Mouse (Mus musculus) layer of hippocampus, adult 8-10 months (tissue): ENCODE results near the gene Ano6. TPM values are rescaled to one million over a fixed set of nuclear protein-coding genes. Genes with fewer than 3 reads are reported as not detected.

ENCODE experiments used
- DNase-seq, 2 experiments: peaks; one replicate each; pipeline ENCODE4 v3.0.0; 2022; ENCODE audit warnings: low spot score in 2 of 2
- total RNA-seq, 4 experiments: library from RNA; stranded (reverse); gene quantifications; 2 replicates each; pipeline ENCODE4 v1.2.4; 2022

Gene Ano6
- total RNA-seq, 4 experiments from 2014 or later, result 27.0 to 34.1 (median 29.7) TPM

DNA sequence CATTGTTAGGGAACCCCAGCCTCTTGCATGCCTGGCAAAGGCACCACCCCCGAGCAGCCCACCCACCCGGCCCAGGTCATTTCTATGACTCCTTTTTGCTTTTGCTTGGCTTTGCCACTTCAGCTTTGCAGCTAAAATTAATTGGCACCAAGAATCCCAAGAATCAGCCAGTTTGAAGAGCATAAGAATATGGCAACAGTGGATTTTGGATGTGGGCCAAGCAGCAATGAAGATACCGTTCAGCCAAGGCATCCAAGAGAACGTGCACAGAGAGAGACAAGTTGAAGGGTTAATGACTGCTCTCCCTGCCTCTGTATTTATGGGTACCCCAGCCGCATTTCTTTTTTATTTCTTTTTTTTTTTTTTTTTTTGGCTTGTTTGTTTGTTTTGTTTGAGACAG lies 5.4 kb downstream of the Ano6 start:
- no peak for DNase-seq

DNA sequence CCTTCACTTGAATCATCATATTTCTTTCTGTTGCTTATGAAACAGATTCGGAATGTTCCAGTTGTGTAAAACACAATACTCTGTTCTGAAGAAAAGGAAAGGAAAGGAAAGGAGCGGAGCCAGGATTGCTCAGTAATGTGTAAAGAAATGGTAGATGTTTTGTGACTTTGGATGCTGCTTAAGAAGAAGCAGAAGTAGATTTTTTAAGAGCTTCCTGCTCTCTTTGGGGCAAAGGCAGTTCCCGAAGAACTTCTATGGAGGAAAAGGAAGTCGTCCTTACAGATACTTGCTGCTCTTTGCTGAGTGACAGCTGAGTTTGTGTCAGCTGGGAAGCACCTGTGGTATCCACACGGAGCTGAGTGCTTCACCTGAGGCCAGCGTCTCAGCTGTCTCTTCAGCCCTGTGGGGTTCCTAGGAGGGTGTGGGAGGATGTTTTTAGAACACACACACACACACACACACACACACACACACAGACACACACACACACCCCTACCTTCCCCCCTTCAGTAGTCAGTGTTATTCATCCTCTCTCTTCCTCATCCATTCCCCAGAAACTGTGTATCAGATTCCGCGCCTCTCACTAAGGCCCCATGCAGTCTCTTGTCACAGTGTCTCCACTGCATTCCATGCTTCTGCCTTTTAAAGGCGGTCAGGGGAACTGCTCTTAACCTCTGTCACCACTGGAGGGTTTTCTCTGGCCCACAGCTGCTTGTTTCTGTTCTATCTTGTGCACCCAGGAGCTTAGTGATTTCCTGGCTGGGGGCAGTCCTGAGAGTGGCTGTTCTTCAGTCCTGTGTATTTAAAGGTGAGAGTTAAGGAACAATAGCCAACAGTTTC lies 6.7 kb downstream of the Ano6 start:
- DNase-seq, result no peak

DNA sequence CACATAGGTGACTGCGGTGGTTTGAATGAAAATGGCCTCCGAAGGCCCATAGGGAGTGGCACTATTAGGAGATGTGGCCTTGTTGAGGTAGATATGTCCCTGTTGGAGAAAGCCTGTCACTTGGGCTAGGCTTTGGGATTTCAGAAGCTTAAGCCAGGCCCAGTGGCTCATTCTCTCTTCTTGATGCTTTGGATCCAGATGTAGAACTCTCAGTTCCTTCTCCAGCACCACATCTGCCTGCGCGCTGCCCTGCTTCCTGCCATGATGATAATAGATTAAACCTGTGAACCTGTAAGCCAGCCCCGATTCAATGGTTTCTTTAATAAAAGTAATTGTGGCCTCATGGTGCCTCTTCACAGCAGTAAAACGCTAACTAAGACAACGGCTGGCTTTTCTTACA lies 7.6 kb downstream of the Ano6 start:
- no peak for DNase-seq

DNA sequence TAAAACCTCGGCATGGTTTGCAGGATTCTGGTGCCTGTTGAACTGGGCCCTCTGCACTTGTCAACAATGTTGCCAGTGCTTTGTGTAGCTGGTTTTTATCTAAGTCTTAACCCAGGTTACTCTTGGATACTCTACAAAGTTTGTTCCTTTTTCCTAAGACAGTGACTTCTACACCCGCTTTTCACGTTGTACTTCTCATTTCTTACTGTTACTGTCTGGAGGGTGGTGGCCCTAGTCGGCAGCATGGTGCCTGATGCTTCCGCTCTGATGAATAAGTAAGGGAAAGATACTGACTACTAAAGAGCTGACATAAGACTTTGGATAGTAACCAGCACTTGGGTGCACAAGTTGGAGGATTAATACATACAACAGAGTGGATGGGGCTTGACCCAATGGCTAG lies 9.0 kb downstream of the Ano6 start:
- no peak for DNase-seq

DNA sequence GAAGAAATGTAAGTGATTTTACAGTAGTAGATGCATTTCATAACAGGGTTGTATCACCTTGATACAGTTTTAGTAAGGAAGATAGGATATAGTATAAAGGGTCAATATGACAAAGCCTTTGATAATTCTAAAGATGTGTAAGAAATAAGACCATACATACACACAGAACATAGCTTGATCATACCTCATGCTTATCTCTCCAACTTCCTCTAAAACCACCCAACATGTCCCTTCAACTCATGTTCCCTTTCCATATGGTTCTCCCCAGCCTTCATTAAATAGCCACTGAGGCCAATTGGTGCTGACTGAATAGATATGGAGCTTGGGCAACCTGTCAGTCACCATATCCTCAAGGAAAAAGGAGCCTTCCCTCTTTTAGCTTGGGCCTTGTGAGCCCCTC lies 9.4 kb downstream of the Ano6 start:
- DNase-seq, result no peak

DNA sequence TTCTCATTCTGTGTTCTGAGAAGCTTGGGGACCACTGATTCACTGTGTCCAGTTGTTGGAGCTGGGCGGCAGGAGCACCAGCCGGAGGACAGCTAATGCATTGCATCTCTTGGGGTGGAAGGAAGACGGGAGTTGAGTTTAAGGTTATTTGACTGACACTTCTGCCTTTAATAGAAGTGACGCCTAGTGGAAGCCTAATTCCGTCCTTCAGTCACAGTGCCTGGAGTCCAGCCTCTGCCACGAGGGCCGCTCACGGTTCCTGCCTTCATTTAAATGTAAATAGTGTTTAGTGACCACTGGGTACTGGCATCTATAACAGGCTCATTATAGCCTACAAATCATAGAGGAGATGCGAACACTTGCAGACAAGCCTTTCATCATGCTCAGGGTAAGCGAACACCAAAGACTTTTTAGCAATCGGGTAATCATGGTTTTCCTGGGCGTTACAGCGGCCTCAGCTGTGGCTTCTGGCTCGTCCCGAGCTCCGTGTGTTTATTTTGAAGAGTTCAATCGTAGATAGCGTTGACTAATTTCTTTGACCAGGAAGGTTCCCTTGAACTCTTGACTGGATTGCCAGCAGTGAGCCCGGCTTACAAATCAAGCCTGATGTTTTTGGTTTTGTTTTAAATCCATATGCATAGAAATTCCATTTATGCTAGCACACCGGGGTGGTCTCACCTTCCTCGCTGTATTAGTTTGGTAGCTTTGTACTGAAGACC lies 10.8 kb downstream of the Ano6 start:
- DNase-seq, result no peak

DNA sequence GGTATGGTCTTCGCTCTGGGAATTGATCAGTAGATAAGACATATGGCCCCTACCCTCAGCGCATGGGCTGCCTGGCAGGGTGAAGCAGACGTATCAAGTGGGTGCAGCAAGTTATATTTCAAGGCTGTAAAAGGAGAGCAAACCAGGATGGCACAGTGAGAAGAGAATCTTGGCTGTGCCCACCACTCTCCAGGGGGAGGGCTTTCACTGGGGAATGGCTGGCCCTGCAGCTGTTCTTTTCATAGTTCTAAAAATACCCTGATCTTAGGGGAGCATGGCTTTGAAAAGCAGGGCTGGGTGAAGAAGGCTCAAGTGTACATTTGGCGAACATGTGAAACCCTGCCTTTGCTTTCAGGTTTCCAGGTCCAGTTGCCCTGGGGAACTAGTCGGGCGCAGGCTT lies 11.5 kb downstream of the Ano6 start:
- DNase-seq, result no peak

DNA sequence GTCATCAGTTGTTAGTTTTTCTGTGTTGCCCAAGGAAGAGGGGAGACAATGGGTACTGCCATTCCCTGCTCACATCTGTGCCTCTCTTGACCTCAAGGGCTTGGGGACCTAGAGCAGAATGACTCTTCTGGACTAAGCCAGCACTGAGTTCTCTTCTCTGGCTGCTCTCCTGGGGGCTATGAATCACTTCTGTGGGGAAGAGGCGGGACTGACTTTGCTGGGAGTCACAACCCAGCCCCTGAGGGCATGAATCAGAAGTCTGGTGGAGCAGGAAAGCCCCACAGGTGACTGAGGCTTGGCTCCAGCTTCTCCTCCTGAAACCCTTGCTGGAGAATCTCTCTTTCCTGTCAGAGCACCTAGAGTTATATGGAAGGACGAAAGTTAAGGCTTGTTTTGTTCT lies 12.1 kb downstream of the Ano6 start:
- DNase-seq, result no peak

DNA sequence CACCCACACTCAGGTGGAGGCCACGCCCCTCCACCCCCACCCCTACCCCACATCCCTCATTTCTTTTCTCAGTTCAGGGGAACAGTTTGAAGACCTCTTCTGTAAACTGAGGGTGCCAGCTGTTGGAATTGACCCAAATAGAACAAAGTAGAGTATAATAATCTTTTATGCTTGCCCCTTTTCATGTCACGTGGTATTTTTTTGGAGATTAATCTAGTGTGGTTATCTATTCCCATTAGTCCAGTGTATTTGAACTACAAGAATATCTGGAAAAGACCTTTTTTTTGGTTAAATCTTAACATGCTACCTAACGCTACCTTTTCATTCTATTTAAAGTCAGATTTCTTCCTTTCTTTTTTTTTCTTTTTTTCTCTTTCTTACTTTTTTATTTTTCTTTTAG lies 12.8 kb downstream of the Ano6 start:
- no peak for DNase-seq

DNA sequence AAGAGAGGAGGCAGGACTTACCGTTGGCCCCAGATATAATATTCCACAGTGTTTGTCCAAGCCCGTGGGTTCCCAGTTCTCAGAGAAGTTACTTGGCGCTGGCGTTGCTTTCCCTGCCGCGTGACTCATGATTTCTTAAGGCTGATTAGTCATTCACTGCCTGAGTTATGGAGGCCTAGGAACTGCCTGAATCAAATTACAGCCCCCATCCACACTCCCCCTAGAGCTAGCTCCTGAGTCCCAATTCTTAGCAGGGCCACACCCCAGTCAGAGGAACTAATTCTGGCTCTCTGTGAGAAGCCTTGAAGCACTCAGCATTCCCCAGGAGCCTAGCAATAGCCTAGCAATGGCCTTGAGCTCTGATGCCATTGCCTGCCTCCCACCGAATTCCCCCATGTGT lies 13.6 kb downstream of the Ano6 start:
- peak; percentile 37 to 43 for DNase-seq

DNA sequence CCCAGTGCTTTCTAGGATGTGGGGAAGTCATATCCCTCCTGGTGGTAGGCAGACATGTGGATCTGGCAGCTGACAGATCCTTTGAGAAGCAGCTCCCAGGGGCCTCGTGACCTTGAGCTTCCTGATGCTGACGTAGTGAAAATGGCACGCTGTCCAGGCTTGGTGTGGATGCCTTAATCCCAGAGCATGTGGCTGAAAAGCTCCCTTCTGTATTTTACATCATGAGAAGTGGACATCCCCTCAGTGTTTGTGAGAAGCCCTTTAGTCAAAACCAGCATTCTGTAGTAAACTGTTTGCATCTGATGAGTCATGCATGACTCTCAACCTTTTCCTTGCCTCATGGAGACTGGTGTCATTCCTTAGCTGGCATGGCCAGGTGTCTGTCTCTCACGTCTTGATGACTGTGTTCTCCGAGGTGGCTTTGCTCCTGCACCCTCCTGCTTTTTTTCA lies 14.4 kb downstream of the Ano6 start:
- no peak for DNase-seq

DNA sequence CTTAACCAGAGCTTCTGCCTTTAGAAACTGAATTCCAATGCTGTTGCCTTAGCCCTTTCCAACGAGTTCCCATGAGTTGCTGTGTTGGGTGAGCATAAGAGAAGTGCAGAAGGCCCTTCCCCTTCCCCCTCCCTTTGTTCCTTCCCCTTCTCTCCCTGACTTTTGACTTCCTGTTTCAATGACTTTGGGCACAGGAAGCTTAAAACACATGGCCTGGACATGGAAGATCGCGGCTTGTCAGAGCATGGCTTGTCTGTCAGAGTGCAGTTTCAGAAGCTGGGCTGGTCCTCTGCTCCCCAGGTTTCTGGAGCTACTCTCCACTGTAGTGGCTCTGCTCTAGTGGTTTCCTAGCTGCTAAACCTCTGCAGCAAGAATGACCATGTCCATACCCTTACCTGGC lies 17.3 kb downstream of the Ano6 start:
- no peak for DNase-seq

DNA sequence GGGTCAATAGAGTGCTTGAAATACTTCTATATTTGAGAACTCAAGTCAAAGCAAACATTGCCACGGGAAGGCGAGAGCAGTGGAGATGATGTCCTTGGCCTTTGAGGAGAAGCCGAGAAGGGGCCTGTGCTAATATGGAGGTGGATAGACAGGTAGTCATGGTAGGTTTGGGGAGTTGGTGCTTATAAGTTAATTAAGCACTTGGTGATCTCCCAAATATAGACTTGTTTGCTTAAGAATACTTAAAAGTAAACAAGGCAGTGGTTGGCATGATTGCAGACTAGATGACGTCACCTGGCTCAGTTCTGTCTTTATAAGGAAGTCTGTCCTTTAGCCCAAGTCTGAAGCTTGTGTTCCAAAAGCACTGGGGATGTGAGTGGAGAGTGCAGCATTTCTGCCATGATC lies 19.7 kb downstream of the Ano6 start:
- DNase-seq, result no peak

DNA sequence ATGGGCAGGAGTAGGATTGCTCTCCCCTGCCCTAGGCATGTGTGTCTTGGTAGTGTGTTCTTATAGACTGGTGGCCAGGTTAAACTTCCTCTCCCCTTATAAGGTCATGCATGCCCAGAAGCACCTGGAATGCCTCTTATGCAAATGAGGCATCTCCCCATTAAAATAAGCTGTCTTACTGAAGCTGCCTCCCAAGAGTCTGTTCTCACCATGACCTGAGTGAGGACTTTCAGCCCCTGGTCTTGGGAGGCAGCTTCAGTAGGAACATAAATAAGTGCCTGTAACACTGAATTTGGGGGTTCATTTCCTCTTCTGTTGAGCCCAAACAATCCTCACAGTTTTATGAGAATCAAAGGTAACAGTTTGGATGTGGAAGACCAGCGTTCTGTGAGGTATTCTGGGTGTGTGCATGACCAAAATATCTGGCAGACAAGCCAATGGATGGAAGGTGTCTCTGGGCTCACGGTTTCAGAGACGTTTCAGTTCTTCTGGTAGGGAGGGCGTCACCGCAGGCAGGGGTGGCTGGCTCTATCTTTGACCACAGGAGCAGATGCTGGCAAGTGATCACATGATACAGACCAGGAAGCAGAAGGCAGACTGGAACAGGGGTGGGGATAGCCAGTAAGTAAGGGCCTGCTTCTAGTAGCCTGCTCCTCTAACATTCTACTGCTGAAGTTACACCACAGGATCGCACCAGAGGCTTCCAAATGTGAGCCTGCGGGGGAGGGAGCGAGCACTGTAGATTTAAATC lies 22.4 kb downstream of the Ano6 start:
- DNase-seq, result no peak

DNA sequence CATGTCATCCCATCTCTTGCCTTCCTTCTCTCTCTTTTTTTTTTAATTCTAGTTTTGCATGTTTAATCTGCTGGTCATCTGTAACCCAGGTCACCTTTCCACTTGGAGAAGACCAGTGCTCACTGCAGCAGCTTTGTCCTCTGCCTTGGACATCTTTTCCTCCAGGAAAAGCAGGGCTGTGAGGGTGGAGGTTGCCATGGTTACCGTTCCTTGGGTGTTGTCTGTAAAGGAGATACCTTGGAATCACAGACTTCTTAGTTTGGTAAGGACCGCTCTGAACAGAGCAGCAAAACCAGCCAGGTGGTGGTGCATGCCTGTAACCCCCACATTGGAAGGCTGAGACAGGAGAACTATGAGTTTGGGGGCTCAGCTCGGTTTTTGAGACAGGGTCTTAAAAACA lies 26.9 kb downstream of the Ano6 start:
- DNase-seq, result peak; percentile 24 to 29

DNA sequence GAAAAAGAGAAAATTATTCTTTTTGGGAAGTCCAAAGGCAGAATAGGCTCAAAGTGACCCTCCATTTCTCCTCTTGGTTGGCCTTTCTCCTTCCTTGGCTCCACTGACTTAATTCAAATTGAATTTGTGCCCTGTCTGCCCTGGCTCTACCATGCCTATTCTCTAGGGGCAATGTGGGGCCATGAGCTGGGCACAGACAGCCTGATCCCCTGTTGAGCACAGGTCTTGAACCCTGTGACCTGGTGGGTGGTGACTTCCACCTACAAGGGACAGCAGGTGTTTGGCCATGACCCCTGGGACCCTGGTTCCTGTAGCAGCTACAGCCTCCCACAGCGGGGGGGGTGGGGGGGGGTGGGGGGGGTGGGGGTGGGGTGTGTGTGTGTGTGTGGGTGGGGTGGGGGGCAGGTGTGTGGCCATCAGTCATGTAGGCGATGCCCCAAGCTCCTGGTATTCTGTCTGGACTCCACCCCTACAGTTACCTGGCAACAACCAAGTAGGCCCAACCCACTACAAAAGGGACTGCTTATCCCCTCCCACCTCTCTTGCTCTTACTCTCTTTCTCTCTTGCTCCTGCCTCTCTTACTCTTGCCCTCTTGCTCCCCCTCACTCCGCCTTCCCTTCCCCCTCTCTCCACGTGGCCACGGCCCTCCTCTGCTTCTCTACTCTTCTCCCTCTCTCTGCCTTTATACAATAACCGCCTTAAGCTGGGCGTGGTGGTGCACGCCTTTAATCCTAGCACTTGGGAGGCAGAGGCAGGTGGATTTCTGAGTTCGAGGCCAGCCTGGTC lies 28.8 kb downstream of the Ano6 start:
- DNase-seq, result no peak

DNA sequence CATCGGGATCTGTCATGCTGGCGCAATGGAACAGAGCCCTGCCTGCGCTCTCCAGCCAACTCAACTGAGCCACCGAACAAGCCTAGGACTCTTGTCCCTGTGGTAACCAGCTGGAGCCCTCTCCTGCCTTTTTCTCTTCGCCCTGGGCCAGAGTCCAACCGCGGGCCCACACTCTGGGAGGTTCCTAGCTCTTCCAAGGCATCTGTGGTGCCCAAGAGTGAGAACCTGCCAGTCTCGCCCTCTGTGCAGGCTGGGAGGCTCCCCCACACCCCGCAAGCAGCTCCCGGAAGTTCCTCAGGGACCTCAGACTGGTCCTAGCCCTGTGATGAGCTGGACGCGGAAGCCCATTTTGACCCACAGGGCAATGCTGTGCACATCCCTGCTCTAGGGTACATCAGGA lies 29.5 kb downstream of the Ano6 start:
- no peak for DNase-seq

DNA sequence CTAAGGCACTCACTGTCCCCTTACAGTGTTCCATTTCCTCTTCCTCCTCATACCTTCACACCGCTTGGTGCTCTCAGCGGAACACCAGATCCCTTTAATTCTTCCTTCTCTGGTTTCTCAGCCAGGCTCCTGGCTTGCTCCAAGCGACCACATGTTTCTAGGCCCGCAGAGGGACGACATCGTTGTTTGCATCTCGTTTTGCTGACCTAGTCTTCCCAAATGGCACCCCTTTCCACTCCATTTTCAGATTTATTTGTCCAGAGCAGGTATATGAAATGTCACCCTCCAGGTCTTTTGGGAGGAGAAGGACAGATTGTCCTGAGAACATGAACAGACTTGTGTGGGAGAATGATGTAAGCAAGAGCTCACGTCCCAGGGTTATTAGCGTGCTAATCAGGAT lies 30.0 kb downstream of the Ano6 start:
- DNase-seq, result no peak

DNA sequence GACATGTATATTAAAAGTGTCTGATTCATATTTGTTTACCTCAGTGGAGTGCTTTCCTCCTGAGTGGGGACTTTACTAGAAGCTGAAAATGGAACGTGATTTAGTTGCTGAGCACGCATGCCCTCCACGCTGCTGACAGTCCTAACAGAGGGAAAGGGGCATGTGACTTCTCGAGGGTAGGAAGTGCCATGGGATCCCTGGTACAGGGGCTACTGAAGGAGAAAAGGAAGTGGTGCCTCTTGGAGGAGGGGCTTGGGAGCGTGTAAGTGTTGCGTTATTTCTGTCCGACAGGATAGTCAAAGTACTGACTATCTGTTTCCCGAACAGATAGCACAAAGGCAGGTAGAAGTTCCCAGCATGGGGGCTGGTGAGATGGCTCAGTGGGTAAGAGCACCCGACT lies 31.5 kb downstream of the Ano6 start:
- no peak for DNase-seq

DNA sequence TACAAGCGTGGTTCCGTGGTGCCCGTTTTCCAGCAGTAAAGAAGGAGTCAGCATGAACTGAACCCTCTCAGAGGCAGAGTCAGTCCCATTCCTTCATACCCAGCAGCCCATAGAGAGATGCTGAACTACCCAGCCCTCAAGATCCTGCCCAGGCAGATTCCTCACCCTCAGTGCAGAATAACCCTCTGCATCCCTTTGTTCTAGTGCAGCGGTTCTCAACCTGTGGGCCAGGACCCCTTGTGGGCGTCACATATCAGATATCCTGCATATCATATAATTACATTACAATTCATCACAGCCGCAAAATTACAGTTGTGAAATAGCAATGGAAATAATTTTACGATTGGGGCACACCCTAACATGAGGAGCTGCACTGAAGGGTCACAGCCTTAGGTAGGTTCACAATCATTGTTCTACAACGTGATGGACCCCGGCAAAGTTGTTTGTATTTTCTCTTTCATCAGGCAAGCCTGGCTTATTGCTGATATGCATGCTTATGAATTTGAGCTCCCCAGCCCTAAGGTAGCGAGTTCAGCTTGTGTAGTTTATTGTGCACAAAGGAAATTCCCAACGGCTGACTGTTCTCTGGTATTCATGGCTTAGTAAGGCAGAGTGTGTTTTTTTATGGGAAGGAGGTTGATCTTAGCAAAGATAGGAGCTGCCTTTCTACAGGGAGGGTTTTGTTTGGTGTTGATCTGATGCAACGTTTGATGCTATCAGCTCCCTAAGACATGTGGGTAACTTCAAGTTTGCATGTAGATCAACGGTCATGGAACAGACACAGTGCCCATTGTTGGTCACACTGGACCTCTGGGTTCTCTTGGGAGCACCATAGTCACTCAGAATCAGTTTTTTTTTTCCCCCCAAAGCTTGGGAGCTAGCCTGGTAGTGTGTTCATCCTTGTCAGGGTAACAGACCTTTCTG lies 33.0 kb downstream of the Ano6 start:
- DNase-seq, result no peak
